Mouse (Mus musculus) frontal cortex, postnatal 25 days (tissue): ENCODE data around the gene 2010111I01Rik.
"Not testable (repeated sequence)": the region's sequence is repeated elsewhere in the genome, so short reads cannot be mapped to it uniquely, and the experiment has no call there.

Experiments
- DNase-seq, 2 experiments: peaks; one replicate each; pipeline ENCODE4 v3.0.0; 2022; ENCODE audit warnings: low spot score in 2 of 2

2010111I01Rik gene

DNA sequence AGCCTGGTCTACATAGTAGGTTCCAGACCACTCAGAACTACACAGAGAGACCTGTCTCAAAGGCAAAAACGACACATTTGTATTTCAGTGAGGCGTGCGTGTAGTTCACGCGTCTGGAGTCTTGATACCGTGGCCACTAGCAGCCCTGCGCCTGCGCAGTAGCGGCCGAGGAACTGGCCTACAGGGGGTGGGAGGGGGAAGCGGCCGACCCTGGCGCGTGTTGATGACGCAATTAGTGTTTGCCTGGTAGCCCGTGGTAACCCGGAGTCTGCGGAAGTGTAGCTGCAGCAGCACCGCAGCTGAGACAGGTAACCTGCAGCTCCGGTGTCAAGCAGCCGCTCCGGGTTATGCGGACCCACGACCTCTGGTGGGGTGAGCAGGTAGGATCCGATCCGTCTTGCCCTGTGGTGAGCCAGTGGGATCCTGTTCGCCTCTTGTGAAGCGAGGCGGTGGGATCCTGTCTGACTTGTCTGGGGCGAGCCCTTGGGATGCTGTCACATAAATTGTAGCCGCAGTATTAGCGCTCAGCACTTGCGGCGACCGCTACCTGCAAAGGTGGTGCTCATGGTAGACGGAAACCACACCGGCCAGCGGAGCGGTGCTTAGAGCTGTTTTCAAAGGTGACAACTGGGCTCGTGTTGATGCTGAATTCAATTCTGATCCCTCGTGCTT is at the start of gene 2010111I01Rik:
TSS of gene 2010111I01Rik (plus strand) at position 254 of the 672 bp plus-strand sequence.
- DNase-seq = peak; percentile 93 to 95

GRCm38 (mm10) chr13:62916675-62917074 is 48.0 kb upstream of the 2010111I01Rik start:
- no peak for DNase-seq

GRCm38 (mm10) chr13:62917416-62918110 is 47.1 kb upstream of the 2010111I01Rik start:
- no peak for DNase-seq

GRCm38 (mm10) chr13:62919647-62920341 is 44.9 kb upstream of the 2010111I01Rik start:
- peak; percentile 60 to 72 for DNase-seq

- DNase-seq = no peak
Measured at GRCm38 (mm10) chr13:62922645-62923044, 42.0 kb upstream of the 2010111I01Rik start.

DNA sequence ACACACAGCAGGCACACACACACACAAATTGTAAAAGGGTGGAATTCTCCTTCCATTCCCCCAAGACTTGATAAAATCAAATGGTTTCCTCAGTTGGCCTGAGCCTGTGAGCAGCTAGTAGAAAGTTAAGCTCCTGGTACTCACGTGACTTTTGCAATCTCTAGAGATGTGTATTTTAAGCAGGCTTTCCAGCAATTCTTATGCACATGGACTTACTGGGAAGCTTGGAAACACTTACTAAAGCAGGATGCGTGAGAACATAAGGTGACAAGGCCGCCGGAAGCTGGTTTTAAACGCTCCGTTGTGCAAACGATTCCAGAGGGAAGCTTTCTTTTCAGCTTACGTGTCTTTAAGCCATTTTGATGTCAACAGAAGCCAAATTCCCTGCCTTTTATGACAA is 41.5 kb upstream of the 2010111I01Rik start:
- no peak for DNase-seq

GRCm38 (mm10) chr13:62926479-62926878 is 38.2 kb upstream of the 2010111I01Rik start:
- no peak for DNase-seq

DNA sequence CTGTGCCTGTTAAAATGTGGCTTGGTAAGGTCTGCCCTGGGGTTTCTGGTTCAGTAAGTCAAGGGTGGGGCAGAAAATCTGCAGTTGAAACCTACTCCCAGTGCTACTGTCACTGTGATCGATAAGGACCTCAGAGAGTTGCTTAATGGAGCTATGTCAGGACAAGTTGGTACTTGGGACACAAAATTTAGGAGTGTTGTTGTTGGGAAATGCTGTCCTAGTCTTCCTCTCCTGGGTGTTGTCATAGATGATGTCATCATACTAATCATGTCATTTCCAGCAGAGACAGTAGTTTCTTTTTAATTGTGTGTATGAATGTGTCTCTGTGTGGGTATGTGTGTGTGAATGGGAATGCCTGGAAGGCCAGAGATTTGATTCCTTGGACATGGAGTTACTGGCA is 37.2 kb upstream of the 2010111I01Rik start:
- DNase-seq = no peak

GRCm38 (mm10) chr13:62929144-62929543 is 35.5 kb upstream of the 2010111I01Rik start:
- not testable (repeated sequence) for DNase-seq

GRCm38 (mm10) chr13:62929766-62930389 is 34.8 kb upstream of the 2010111I01Rik start:
- no peak for DNase-seq

DNA sequence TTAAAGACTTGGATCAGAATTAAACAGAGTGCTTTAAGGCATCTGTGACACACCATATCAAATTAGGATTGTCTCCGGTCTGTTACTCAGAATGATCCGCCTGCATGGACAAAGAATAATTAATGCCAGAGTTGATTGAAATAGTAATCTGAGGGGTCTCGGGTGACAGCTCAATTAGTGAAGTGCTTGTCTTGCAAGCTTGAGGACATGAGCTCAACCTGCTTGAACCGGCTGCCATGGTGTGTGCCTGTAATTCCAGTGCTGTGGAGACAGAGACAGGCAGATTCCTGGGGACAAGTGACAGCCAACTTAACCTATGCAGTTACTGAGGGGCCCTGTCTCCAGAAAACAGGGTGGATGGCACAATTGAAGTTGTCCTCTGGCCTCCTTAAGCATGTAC is 32.2 kb upstream of the 2010111I01Rik start:
- DNase-seq = no peak

- no peak for DNase-seq
Measured at GRCm38 (mm10) chr13:62939371-62939770, 25.3 kb upstream of the 2010111I01Rik start.

- no peak for DNase-seq
Measured at GRCm38 (mm10) chr13:62939797-62940196, 24.9 kb upstream of the 2010111I01Rik start.

DNA sequence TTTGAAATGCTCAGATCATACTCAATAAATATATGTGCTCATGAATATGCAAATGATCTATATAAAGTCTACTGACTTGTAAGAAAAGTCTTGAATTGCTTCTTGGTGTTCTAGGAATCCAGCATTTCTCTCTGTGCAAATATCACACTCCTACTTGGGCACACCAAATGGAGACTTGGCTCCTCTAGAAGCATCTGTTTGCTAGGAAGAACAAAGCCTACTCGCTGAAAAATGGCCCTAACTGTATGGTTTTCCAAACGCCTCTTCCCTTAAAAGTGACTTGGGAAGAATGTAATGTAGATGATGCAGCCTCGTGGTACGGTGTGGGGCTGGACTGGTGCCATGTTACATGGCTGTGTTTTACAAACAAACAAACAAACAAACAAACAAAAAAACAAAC is 24.0 kb upstream of the 2010111I01Rik start:
- no peak for DNase-seq

DNA sequence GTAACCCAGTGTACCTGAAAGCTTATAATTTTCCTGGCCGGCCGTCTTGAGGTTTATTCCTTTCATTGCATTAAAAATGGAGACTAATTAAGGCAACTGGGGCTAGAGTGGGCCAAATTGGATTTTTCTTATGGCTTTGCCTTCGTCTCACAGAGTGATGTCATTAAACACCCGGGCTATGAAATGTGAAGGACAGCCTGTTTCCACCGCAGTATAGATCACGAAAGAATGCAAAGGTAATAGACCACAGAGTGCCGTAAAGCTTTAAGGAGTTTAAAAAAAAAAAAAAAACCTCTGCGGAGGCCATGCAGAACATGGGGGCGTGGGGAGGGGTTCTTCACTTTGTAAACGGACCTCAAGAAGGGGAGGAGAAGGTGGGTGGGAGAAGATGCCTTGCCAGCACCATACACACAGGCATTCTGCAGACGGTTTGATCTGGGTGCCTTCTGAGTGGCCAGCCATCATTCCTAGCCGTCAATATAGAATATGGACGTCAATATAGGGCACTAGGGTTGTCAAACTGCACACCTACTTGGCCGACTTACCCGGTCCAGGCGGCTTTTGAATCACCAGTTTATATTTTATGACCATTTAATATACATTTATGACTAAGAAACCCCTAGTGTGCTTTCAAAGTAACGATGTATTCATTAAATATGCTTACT is 23.2 kb upstream of the 2010111I01Rik start:
- DNase-seq = no peak

- DNase-seq = no peak
Measured at GRCm38 (mm10) chr13:62943274-62943830, 21.3 kb upstream of the 2010111I01Rik start.

GRCm38 (mm10) chr13:62944109-62944508 is 20.6 kb upstream of the 2010111I01Rik start:
- no peak for DNase-seq

- no peak for DNase-seq
Measured at GRCm38 (mm10) chr13:62949560-62950188, 15.0 kb upstream of the 2010111I01Rik start.

- no peak for DNase-seq
Measured at GRCm38 (mm10) chr13:62951606-62952005, 13.1 kb upstream of the 2010111I01Rik start.

GRCm38 (mm10) chr13:62952047-62952446 is 12.6 kb upstream of the 2010111I01Rik start:
- DNase-seq = no peak

GRCm38 (mm10) chr13:62952624-62953023 is 12.1 kb upstream of the 2010111I01Rik start:
- no peak for DNase-seq
